Mouse (Mus musculus): ENCODE results near the gene Mlc1. TPM values are rescaled to one million over a fixed set of nuclear protein-coding genes. Genes with fewer than 3 reads are reported as not detected.

Mlc1 gene
- total and polyA plus RNA-seq, 3 experiments, result 0.11 TPM; not detected in 2

GRCm38 (mm10) chr15:88917126-88917525 is 61.7 kb downstream of the Mlc1 start:
- no peaks in the 10 kb centered on the region for H3K4me1 ChIP-seq (ENCODE audit: insufficient read depth, low read depth, low read length)
- H3K36me3 ChIP-seq (replicated peaks), result no peaks in the 10 kb centered on the region
- no peaks in the 10 kb centered on the region for H3K9me3 ChIP-seq (replicated peaks)
- DNase-seq (ENCODE audit: low spot score), result no peak
- TF ChIP-seq GATA2 (IDR thresholded peaks at IDR 0.05; ENCODE audit: borderline replicate concordance, low read depth, low read length) (no peak), GATA1 (IDR thresholded peaks at IDR 0.05; ENCODE audit: borderline replicate concordance, low read length) (no peak), CTCF (IDR thresholded peaks at IDR 0.05; ENCODE audit: low read depth, low read length) (no peak), TAL1 (conservative IDR thresholded peaks at IDR 0.05; ENCODE audit: low read depth, low read length) (no peak), POLR2AphosphoS5 (IDR thresholded peaks at IDR 0.05; ENCODE audit: insufficient replicate concordance, low read depth, low read length) (no peak)
- H3K4me3 ChIP-seq (ENCODE audit: low read depth, low read length), result no peak overlapping the region
- H3K27me3 ChIP-seq (ENCODE audit: insufficient read depth, low read length), result peaks cover 4% of the 10 kb centered on the region; the same call in 1 of the 2 replicates
- ATAC-seq (ENCODE audit: extremely low read depth, insufficient number of reproducible peaks, low FRiP score, poor library complexity, severe bottlenecking), result no peak

DNA sequence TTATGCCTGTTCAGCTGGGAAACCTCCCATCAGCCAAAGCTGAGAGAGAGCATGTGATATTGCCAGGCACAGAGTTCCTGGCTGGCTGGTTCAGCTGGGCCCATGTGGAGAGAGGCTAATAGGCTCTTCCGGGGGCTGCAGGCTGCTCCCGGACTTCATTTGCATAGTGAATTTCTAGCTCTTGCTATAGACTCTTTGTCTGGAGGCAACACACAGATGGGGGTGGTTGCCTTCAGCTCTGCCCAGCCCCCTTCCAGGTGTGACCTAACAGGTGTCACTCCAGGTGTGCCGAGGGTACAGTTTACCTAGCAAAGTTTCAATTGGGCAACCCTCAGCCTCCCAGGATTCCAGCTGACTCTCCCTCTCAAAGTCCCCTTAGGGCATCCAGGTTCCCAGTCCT is 62.4 kb downstream of the Mlc1 start:
- Histone ChIP-seq H3K27me3 (ENCODE audit: insufficient read depth, low read length) (no peaks in the 10 kb centered on the region), H3K4me1 (ENCODE audit: insufficient read depth, low read depth, low read length) (no peaks in the 10 kb centered on the region), H3K9me3 (replicated peaks) (no peaks in the 10 kb centered on the region), H3K4me3 (ENCODE audit: low read depth, low read length) (no peak overlapping the region), H3K36me3 (replicated peaks) (no peaks in the 10 kb centered on the region)
- DNase-seq (ENCODE audit: low spot score) (no peak), ATAC-seq (ENCODE audit: extremely low read depth, insufficient number of reproducible peaks, low FRiP score, poor library complexity, severe bottlenecking) (no peak)
- TF ChIP-seq TAL1 (conservative IDR thresholded peaks at IDR 0.05; ENCODE audit: low read depth, low read length) (no peak), POLR2AphosphoS5 (IDR thresholded peaks at IDR 0.05; ENCODE audit: insufficient replicate concordance, low read depth, low read length) (no peak)

GRCm38 (mm10) chr15:88915046-88915445 is 63.8 kb downstream of the Mlc1 start:
- H3K36me3 ChIP-seq (replicated peaks), result no peaks in the 10 kb centered on the region
- no peaks in the 10 kb centered on the region for H3K4me1 ChIP-seq (ENCODE audit: insufficient read depth, low read depth, low read length)
- H3K9me3 ChIP-seq (replicated peaks), result no peaks in the 10 kb centered on the region
- DNase-seq (ENCODE audit: low spot score) (no peak), ATAC-seq (ENCODE audit: extremely low read depth, insufficient number of reproducible peaks, low FRiP score, poor library complexity, severe bottlenecking) (no peak)
- no peaks in the 10 kb centered on the region for H3K27me3 ChIP-seq (ENCODE audit: insufficient read depth, low read length)
- H3K4me3 ChIP-seq (ENCODE audit: low read depth, low read length), result no peak overlapping the region
- TF ChIP-seq GATA2 (IDR thresholded peaks at IDR 0.05; ENCODE audit: borderline replicate concordance, low read depth, low read length), result no peak
- TF ChIP-seq GATA1 (IDR thresholded peaks at IDR 0.05; ENCODE audit: borderline replicate concordance, low read length), result no peak

- Histone ChIP-seq H3K9me3 (replicated peaks) (no peaks in the 10 kb centered on the region), H3K4me1 (ENCODE audit: insufficient read depth, low read depth, low read length) (no peaks in the 10 kb centered on the region), H3K36me3 (replicated peaks) (no peaks in the 10 kb centered on the region), H3K4me3 (ENCODE audit: low read depth, low read length) (no peak overlapping the region), H3K27me3 (ENCODE audit: insufficient read depth, low read length) (no peaks in the 10 kb centered on the region; the same call in 1 of the 2 replicates)
- TF ChIP-seq GATA2 (IDR thresholded peaks at IDR 0.05; ENCODE audit: borderline replicate concordance, low read depth, low read length), result no peak
- no peak for TF ChIP-seq CTCF (IDR thresholded peaks at IDR 0.05; ENCODE audit: low read depth, low read length)
- no peak for TF ChIP-seq TAL1 (conservative IDR thresholded peaks at IDR 0.05; ENCODE audit: low read depth, low read length)
- no peak for TF ChIP-seq POLR2AphosphoS5 (IDR thresholded peaks at IDR 0.05; ENCODE audit: insufficient replicate concordance, low read depth, low read length)
- TF ChIP-seq GATA1 (IDR thresholded peaks at IDR 0.05; ENCODE audit: borderline replicate concordance, low read length), result no peak
- DNase-seq (ENCODE audit: low spot score) (no peak), ATAC-seq (ENCODE audit: extremely low read depth, insufficient number of reproducible peaks, low FRiP score, poor library complexity, severe bottlenecking) (no peak)
These were observed 72.5 kb downstream of the Mlc1 start for GRCm38 (mm10) chr15:88906347-88906746.

Other genes with a start within 250 kb of the Mlc1 start
- gene Brd1, start 244.8 kb downstream of the Mlc1 start, total RNA-seq (2014; fragmentation: Nextera tagmentation), result 52.4 and 59.4 TPM in 2 replicates
- 51.8 and 64.0 TPM in 2 replicates for gene Brd1, start 244.8 kb downstream of the Mlc1 start, total RNA-seq (2017)
- gene Brd1, start 244.8 kb downstream of the Mlc1 start, polyA plus RNA-seq (2012), result 38.6 and 49.8 TPM in 2 replicates
- 37.2 and 48.6 TPM in 2 replicates for gene Zbed4, start 227.3 kb downstream of the Mlc1 start, total RNA-seq (2014; fragmentation: Nextera tagmentation)
- 40.8 and 43.3 TPM in 2 replicates for gene Zbed4, start 227.3 kb downstream of the Mlc1 start, total RNA-seq (2017)
- 11.0 and 11.6 TPM in 2 replicates for gene Zbed4, start 227.3 kb downstream of the Mlc1 start, polyA plus RNA-seq (2012)
- gene Alg12, start 159.7 kb downstream of the Mlc1 start, total RNA-seq (2014; fragmentation: Nextera tagmentation), result 18.1 and 24.0 TPM in 2 replicates
- 7.0 and 7.8 TPM in 2 replicates for gene Alg12, start 159.7 kb downstream of the Mlc1 start, total RNA-seq (2017)
- gene Alg12, start 159.7 kb downstream of the Mlc1 start, polyA plus RNA-seq (2012), result 2.7 and 4.8 TPM in 2 replicates
- 8.5 and 10.8 TPM in 2 replicates for gene Creld2, start 159.4 kb downstream of the Mlc1 start, total RNA-seq (2014; fragmentation: Nextera tagmentation)
- gene Creld2, start 159.4 kb downstream of the Mlc1 start, total RNA-seq (2017), result 25.8 and 26.7 TPM in 2 replicates
- 12.3 and 16.5 TPM in 2 replicates for gene Creld2, start 159.4 kb downstream of the Mlc1 start, polyA plus RNA-seq (2012)
- 2.1 and 5.3 TPM in 2 replicates for gene Pim3, start 116.8 kb downstream of the Mlc1 start, total RNA-seq (2014; fragmentation: Nextera tagmentation)
- gene Pim3, start 116.8 kb downstream of the Mlc1 start, total RNA-seq (2017), result 3.4 and 3.7 TPM in 2 replicates
- 6.0 and 6.8 TPM in 2 replicates for gene Pim3, start 116.8 kb downstream of the Mlc1 start, polyA plus RNA-seq (2012)
- gene Ttll8, start 24.6 kb downstream of the Mlc1 start, total RNA-seq (2014; fragmentation: Nextera tagmentation), result not detected in 2 replicates
- 0.49 TPM in 1 of 2 replicates, not detected in the other for gene Ttll8, start 24.6 kb downstream of the Mlc1 start, total RNA-seq (2017)
- gene Ttll8, start 24.6 kb downstream of the Mlc1 start, polyA plus RNA-seq (2012), result not detected in 2 replicates
- gene Mov10l1, start 3.9 kb upstream of the Mlc1 start, total RNA-seq (2014; fragmentation: Nextera tagmentation), result not detected in 2 replicates
- gene Mov10l1, start 3.9 kb upstream of the Mlc1 start, total RNA-seq (2017), result not detected in 2 replicates
- gene Mov10l1, start 3.9 kb upstream of the Mlc1 start, polyA plus RNA-seq (2012), result not detected in 2 replicates
- gene Panx2, start 80.7 kb upstream of the Mlc1 start, total RNA-seq (2014; fragmentation: Nextera tagmentation), result not detected in 2 replicates
- 0.11 TPM in 1 of 2 replicates, not detected in the other for gene Panx2, start 80.7 kb upstream of the Mlc1 start, total RNA-seq (2017)
- gene Panx2, start 80.7 kb upstream of the Mlc1 start, polyA plus RNA-seq (2012), result 0.01 TPM in 1 of 2 replicates, not detected in the other
- gene Trabd, start 96.1 kb upstream of the Mlc1 start, total RNA-seq (2014; fragmentation: Nextera tagmentation), result 27.5 and 27.6 TPM in 2 replicates
- gene Trabd, start 96.1 kb upstream of the Mlc1 start, total RNA-seq (2017), result 22.1 and 27.3 TPM in 2 replicates
- gene Trabd, start 96.1 kb upstream of the Mlc1 start, polyA plus RNA-seq (2012), result 60.3 and 67.7 TPM in 2 replicates
- gene Selenoo, start 110.1 kb upstream of the Mlc1 start, total RNA-seq (2014; fragmentation: Nextera tagmentation), result 15.9 and 17.8 TPM in 2 replicates
- gene Selenoo, start 110.1 kb upstream of the Mlc1 start, total RNA-seq (2017), result 25.2 and 28.4 TPM in 2 replicates
- gene Selenoo, start 110.1 kb upstream of the Mlc1 start, polyA plus RNA-seq (2012), result 11.6 and 14.0 TPM in 2 replicates
- gene Tubgcp6, start 144.1 kb upstream of the Mlc1 start, total RNA-seq (2014; fragmentation: Nextera tagmentation), result 41.4 and 55.2 TPM in 2 replicates
- gene Tubgcp6, start 144.1 kb upstream of the Mlc1 start, total RNA-seq (2017), result 19.3 and 21.5 TPM in 2 replicates
- gene Tubgcp6, start 144.1 kb upstream of the Mlc1 start, polyA plus RNA-seq (2012), result 31.8 and 35.4 TPM in 2 replicates
- 6.8 and 9.3 TPM in 2 replicates for gene Hdac10, start 149.7 kb upstream of the Mlc1 start, total RNA-seq (2014; fragmentation: Nextera tagmentation)
- 16.1 and 22.3 TPM in 2 replicates for gene Hdac10, start 149.7 kb upstream of the Mlc1 start, total RNA-seq (2017)
- gene Hdac10, start 149.7 kb upstream of the Mlc1 start, polyA plus RNA-seq (2012), result 11.5 and 18.3 TPM in 2 replicates
- not detected in 2 replicates for gene Mapk12, start 161.7 kb upstream of the Mlc1 start, total RNA-seq (2014; fragmentation: Nextera tagmentation)
- 0.16 TPM in 1 of 2 replicates, not detected in the other for gene Mapk12, start 161.7 kb upstream of the Mlc1 start, total RNA-seq (2017)
- not detected in 2 replicates for gene Mapk12, start 161.7 kb upstream of the Mlc1 start, polyA plus RNA-seq (2012)
- not detected in 2 replicates for gene Mapk11, start 170.6 kb upstream of the Mlc1 start, total RNA-seq (2014; fragmentation: Nextera tagmentation)
- 0.38 and 0.46 TPM in 2 replicates for gene Mapk11, start 170.6 kb upstream of the Mlc1 start, total RNA-seq (2017)
- gene Mapk11, start 170.6 kb upstream of the Mlc1 start, polyA plus RNA-seq (2012), result 0.07 TPM in 1 of 2 replicates, not detected in the other
- gene Plxnb2, start 201.8 kb upstream of the Mlc1 start, total RNA-seq (2014; fragmentation: Nextera tagmentation), result 9.9 and 10.6 TPM in 2 replicates
- 1.8 and 3.1 TPM in 2 replicates for gene Plxnb2, start 201.8 kb upstream of the Mlc1 start, total RNA-seq (2017)
- 15.5 and 17.6 TPM in 2 replicates for gene Plxnb2, start 201.8 kb upstream of the Mlc1 start, polyA plus RNA-seq (2012)
- gene Dennd6b, start 217.5 kb upstream of the Mlc1 start, total RNA-seq (2014; fragmentation: Nextera tagmentation), result 3.5 and 4.0 TPM in 2 replicates
- gene Dennd6b, start 217.5 kb upstream of the Mlc1 start, total RNA-seq (2017), result 1.8 and 2.3 TPM in 2 replicates
- 7.3 and 7.6 TPM in 2 replicates for gene Dennd6b, start 217.5 kb upstream of the Mlc1 start, polyA plus RNA-seq (2012)
- 47.6 and 65.5 TPM in 2 replicates for gene Ppp6r2, start 232.5 kb upstream of the Mlc1 start, total RNA-seq (2014; fragmentation: Nextera tagmentation)
- 34.9 and 104 TPM in 2 replicates for gene Ppp6r2, start 232.5 kb upstream of the Mlc1 start, total RNA-seq (2017)
- gene Ppp6r2, start 232.5 kb upstream of the Mlc1 start, polyA plus RNA-seq (2012), result 105 and 107 TPM in 2 replicates

Data from G1E (cell line).